Mouse (Mus musculus) megakaryocyte, embryonic 14.5 days (primary cell): ENCODE measurements around the gene Ipcef1.

Experiments used
- FLI1 ChIP-seq: IDR thresholded peaks from 2 replicates; pipeline ENCODE4 v1.6.1; 2012; ENCODE audit warnings: low read length, inconsistent platforms, mixed read lengths
- GATA1 ChIP-seq: IDR thresholded peaks from 3 replicates; pipeline ENCODE4 v1.6.1; 2012; ENCODE audit warnings: mixed read lengths, low read length, inconsistent platforms, borderline replicate concordance

- TF ChIP-seq GATA1: no peak
- TF ChIP-seq FLI1: no peak
These were observed 166.8 kb downstream of the Ipcef1 start for GRCm38 (mm10) chr10:6885460-6885859.
